Mouse (Mus musculus): ENCODE data around the gene Tnfsf18.

DNA sequence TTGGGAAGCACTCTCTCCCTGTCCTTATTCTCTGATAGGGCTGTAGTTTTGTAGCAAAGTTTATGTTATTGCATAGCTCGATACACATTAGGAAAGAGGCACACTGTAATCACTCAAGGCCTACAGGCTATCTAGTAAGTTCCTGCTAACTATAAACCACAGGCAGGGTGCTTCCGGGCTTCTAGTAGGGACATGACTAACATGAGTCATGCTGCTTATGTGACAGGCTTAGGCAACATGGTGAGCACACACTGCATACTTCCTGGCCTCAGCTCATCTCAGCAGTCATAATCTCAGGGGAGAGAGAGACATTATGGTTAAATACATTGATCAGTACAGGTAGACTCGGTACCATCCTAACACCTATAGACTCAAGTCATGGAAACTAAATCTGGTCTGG lies 12.2 kb upstream of the Tnfsf18 start:
- TF ChIP-seq CTCF (IDR thresholded peaks at IDR 0.05; ENCODE audit: low read depth, low read length): no peak
- TF ChIP-seq GATA1 (IDR thresholded peaks at IDR 0.05; ENCODE audit: borderline replicate concordance, low read length): no peak
- no peak for TF ChIP-seq TAL1 (conservative IDR thresholded peaks at IDR 0.05; ENCODE audit: low read depth, low read length)
- no peak for TF ChIP-seq POLR2AphosphoS5 (IDR thresholded peaks at IDR 0.05; ENCODE audit: insufficient replicate concordance, low read depth, low read length)
